Mouse (Mus musculus) frontal cortex, adult (tissue): ENCODE measurements around the gene Fos.
"Not testable (repeated sequence)": the region's sequence is repeated elsewhere in the genome, so short reads cannot be mapped to it uniquely, and the experiment has no call there.

Experiments
- ATAC-seq: cut with Nextera tagmentation; 2 replicates; pipeline ENCODE4 v1.9.2; 2017; ENCODE audit warnings: mild to moderate bottlenecking, moderate library complexity, mixed read lengths; ENCODE audit not compliant: low TSS enrichment

Gene Fos

DNA sequence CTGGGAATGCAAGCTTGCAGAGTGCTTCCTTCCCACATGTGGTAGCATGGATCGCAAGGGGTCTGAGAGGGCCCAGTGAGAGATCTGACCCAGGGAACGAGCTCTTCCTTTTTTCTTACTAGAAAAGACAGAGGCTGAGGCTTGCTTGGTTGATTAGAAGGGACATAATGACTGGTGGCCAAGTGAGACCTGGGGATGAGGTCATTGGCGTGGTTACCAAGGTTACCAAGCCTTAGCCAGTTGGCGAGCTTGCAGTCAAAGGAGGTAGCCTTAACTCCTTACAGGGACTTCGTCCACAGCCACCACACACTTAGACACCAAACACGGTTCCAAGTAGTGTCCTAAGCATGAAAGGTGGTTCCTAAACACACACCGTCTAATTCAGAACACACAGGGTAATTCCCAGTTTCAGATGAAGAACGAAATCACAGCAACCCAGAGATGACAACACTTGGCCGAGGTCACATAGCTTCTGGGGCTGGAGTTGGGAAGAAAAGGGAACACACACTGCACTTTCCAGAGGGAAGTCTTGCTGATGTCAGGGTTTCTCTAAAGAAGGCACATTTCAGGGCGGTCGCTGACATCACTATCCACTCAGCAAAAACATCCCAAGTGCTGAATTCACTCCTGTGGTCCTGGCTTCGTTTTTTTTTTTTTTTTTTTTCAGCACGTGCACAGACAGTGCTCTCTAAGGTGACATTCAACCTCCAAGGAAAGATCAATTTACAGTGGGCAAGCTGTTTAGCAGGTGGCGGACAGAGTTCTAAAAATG is 49.9 kb downstream of the Fos start:
- no peak for ATAC-seq

DNA sequence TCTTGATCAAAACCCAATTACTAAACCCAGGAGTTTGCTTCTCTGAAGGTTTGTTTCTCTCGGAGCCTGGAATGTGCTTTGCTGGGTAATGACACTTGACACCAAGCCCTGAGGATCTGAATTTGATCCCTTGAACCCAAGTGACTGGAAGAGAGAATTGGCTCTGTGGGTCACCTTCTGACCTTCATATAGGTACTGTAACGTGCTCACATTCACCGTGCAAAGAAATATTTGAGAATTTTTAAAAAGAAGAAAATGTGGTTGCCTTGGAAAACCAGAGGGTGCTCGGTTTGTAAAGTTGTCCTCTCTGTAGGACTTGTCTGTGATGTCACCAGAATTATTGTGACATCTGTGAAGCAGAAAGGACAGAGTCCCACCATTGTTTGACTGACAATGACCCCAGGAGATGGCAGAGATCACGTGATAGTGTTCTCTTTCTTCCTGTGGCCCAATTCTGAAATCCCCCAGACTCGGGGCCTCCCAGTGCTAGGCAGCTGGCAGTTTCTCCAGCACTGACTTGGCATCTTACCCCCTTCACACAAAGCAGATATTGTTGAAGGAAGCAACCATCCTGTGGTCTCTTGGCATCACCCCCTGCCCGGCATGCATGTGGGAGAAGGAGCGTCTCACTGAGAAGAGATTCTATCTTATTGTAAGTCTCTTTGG is 50.6 kb downstream of the Fos start:
- ATAC-seq = peak; percentile 46; the same call in 1 of the 2 replicates

DNA sequence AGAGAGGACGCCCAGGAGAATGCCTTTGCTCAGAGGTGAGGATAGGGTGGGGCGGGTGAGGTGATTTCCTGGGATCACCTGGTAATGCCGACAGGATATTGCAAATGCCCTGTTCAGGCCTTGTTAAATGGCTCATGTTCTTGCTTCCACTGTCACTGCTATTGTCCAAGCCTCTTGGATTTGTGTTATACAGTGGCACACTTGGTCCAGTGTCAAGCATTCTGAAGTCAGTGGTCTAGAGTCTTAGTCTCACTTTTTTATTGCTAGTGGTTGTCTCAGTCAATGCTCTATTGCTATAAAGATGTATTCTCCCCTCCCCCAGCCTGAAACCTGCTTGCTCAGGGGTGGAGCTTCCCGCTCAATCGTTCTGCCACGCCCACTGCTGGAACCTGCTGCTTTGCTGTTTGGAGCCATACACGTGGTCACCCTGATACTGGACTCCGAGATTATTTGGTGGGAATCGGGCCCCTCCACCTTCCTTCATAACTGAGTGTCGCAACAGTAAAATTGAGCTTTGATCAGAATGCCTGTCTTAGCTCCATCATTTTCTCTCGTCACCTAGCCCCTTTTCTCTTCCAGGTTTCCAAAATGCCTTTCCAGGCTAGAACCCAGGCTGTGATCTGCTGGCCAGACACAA is 51.3 kb downstream of the Fos start:
- not testable (repeated sequence) for ATAC-seq
